Mouse (Mus musculus): Measurements from ENCODE around the gene Maneal. TPM values are rescaled to one million over a fixed set of nuclear protein-coding genes. Genes with fewer than 3 reads are reported as not detected.

Maneal gene
- 1 to 10 TPM in 1 of 2 experiments, under 1 TPM in 1; 0.47 to 1.1 TPM for total RNA-seq (2023)

DNA sequence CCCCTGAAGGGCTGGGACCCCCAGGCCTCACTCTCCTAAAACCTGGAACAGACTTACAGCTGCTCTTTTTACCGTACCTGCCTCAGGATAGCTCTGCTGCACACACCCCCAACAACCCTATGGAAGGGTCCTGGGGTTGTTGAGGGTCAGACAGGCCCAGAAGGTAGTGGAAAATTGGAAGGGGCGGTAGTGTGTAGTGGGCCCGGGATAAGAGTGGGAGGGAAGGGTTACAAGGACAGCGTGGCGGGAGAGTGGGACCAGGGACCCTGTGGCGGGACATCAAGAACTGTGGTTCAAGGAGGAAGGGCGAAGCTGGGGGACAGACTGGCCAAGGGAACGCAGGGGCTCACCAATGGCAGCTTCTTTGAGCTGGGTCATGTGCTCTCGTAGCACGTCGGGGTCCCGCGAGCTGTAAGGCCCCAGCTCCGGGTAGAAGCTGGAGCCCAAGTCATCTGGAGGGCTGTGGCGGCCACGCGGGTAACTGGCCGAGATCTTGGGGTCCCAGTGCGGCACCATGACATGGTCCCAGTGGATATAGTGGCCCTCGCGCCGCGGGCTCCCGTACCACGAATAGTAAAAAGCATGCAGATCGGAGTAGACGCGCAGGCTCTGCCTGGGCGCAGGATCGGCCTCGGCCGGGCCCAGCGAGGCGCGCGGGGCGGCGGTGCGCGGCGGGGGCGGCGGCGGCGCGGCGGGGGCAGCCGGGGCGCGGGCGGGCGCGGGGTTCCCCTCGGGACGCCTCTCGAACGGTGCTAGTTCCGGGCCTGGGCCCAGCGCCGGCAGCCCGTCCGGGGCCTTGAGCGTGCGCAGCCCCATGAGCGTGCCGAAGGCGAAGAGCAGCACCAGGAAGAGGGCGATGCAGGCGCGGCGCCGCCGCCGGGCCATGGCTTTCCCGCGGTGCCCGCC, at the start of gene Maneal:
Maneal (minus strand) TSS at position 889 of the 906 bp plus-strand sequence.

DNA sequence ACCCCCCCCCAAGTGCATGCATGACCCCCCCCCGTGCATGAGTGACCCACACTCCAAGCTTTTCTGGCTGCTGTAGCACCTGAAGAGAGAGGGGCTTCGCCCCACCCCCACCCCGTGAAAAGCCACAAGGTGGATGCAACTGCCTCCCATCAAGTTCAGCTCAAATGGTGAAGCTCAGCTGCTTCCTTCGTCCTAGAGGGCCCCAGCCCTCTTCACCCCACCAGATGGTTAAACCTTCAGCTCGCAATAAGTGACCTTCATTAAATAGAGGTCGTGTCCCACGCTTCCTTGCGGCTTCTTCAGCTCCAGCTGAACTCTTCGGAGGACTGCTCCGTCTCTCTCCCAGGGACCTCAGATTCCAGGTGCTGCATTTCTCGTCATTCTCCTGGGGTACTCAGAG, 18.6 kb upstream of the Maneal start, which contains the start of gene Epha10:
Epha10 (plus strand) TSS at position 301 of the 400 bp plus-strand sequence.

DNA sequence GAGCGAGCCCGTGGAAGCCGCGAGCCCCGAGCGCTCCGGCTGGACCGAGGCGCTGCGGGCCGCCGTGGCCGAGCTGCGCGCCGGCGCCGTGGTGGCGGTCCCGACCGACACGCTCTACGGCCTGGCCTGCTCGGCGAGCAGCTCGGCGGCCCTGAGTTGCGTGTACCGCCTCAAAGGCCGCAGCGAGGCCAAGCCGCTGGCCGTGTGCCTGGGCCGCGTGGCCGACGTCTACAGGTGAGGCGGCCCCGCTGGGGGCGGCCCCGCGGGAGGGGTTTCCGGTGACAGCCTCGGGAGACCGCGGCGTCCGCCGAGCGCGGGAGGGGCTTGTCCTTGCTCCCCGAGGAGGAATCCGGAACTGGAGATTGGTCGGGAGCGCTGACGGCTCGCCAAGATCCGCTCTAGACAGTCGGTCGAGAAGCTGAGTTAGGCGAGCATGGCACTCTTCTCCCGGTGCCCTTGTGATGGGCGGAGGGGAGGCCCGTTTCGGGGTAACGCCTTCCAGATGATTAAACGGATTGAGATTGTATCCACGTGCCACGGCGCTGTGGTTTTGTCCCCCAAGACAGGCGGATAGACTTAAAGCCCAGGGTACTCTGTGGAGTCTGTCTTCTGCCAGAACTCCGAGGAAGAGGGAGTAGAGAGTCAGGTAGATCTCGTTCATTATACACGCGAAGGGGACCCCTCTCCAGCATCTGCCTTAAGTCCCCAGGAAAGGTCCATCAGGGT, 10.9 kb downstream of the Maneal start, which contains the start of gene 1110065P20Rik:
1110065P20Rik (minus strand) TSS at position 264 of the 726 bp plus-strand sequence.

DNA sequence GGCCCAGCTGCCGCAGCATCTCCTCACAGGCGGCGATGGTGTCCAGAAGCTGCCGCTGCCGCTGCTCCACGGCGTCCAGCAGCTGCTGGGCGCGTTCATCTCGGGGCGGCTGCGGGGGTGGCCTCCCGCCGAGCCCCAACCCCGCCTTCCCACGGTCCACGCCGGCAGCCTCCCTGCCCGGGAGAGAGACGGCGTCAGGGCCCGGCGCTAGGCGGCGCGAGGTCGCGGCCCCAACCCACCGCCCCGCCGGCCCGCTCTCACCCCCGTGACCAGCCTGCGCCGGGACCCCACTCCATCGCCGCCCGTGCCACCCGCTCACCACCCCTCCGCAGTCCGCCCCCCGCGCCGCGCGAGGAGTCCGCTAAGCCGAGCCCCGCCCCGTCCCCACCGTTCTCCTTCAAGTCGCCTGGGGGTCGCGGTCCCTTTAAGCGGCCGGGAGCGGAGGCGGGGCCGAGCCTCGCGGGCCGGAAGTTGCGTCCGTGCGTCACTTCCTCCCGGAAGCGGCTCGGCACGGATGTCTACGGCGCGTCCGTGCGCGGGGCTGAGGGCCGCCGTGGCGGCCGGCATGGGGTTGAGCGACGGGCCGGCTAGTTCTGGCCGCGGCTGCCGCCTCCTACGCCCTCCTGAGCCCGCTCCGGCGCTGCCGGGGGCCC, 11.6 kb downstream of the Maneal start, which contains the start of gene Yrdc:
Yrdc (plus strand) TSS at position 419 of the 653 bp plus-strand sequence.

Other genes starting within 250 kb of the Maneal start
- gene Pou3f1, start 205.4 kb downstream of the Maneal start, total RNA-seq (2023): not detected
- gene Utp11, start 168.6 kb downstream of the Maneal start, total RNA-seq (2023): 10 to 100 TPM; 24.6 to 25.7 TPM
- 10 to 100 TPM; 16.2 to 16.3 TPM for gene Fhl3, start 161.5 kb downstream of the Maneal start, total RNA-seq (2023)
- 10 to 100 TPM; 58.4 to 64.6 TPM for gene Sf3a3, start 147.4 kb downstream of the Maneal start, total RNA-seq (2023)
- gene Inpp5b, start 120.3 kb downstream of the Maneal start, total RNA-seq (2023): 10 to 100 TPM; 35.4 to 41.1 TPM
- gene Mtf1, start 60.1 kb downstream of the Maneal start, total RNA-seq (2023): 10 to 100 TPM; 41.4 to 41.7 TPM
- 100 to 1,000 TPM; 123 to 124 TPM for gene Yrdc, start 11.5 kb downstream of the Maneal start, total RNA-seq (2023)
- 10 to 100 TPM; 14.8 to 15.2 TPM for gene 1110065P20Rik, start 11.0 kb downstream of the Maneal start, total RNA-seq (2023)
- not detected for gene Epha10, start 18.7 kb upstream of the Maneal start, total RNA-seq (2023)
- gene 9930104L06Rik, start 74.9 kb upstream of the Maneal start, total RNA-seq (2023): 10 to 100 TPM; 20.7 to 29.8 TPM
- gene Cdca8, start 77.1 kb upstream of the Maneal start, total RNA-seq (2023): 1 to 10 TPM; 3.3 to 5.9 TPM
- not detected for gene Rspo1, start 124.3 kb upstream of the Maneal start, total RNA-seq (2023)
- gene Gnl2, start 154.4 kb upstream of the Maneal start, total RNA-seq (2023): 10 to 100 TPM; 80.5 to 88.2 TPM
- not detected for gene Dnali1, start 203.5 kb upstream of the Maneal start, total RNA-seq (2023)
- 10 to 100 TPM; 29.6 to 42.9 TPM for gene Snip1, start 204.5 kb upstream of the Maneal start, total RNA-seq (2023)
- gene Meaf6, start 223.0 kb upstream of the Maneal start, total RNA-seq (2023): 10 to 100 TPM; 49.7 to 59.8 TPM

Measured in B cell, adult 67 days (primary cell).